ENCODE assay signal across 13 mouse cellular contexts in genomic region chr14:29111666-29112065, GRCm38 (mm10).
"Had no signal": no experiment of that assay in that cellular context is flagged by ENCODE, and none has a peak within 500 bp of the region (broad histone marks: within the 10 kb centered on the region; RNA-seq: fewer than 3 reads in every experiment).

No protein-coding gene starts in this region.

- DNase-seq: kidney, postnatal 25 days; lung, embryonic 14.5 days; lung, postnatal 10 days; lung, postnatal 4 days; midbrain, embryonic 14.5 days; right cerebral cortex, adult 18-20 months; thymus, postnatal 4 days had no signal

- H3K9ac ChIP-seq: limb, embryonic 15.5 days; liver, embryonic 12.5 days; lung, embryonic 14.5 days; neural tube, embryonic 15.5 days had no signal

- H3K4me3 ChIP-seq: limb, embryonic 15.5 days; liver, embryonic 12.5 days; midbrain, embryonic 10.5 days; myocyte; neural tube, embryonic 15.5 days had no signal

- H3K9me3 ChIP-seq: limb, embryonic 15.5 days; liver, embryonic 12.5 days; midbrain, embryonic 10.5 days had no signal

- ATAC-seq: liver, embryonic 12.5 days had no signal

- H3K27me3 ChIP-seq: limb, embryonic 15.5 days; liver, embryonic 12.5 days had no signal

- H3K36me3 ChIP-seq: limb, embryonic 15.5 days; liver, embryonic 12.5 days; midbrain, embryonic 10.5 days; neural tube, embryonic 15.5 days had no signal

- H3K4me2 ChIP-seq: limb, embryonic 15.5 days; liver, embryonic 12.5 days; lung, embryonic 14.5 days; neural tube, embryonic 15.5 days had no signal

- H3K4me1 ChIP-seq: liver, embryonic 12.5 days had no signal

- H3K27ac ChIP-seq: limb, embryonic 15.5 days; liver, embryonic 12.5 days; neural tube, embryonic 15.5 days; stomach, postnatal 0 days had no signal
